Mouse (Mus musculus): ENCODE data around the gene Pitx1.

DNA sequence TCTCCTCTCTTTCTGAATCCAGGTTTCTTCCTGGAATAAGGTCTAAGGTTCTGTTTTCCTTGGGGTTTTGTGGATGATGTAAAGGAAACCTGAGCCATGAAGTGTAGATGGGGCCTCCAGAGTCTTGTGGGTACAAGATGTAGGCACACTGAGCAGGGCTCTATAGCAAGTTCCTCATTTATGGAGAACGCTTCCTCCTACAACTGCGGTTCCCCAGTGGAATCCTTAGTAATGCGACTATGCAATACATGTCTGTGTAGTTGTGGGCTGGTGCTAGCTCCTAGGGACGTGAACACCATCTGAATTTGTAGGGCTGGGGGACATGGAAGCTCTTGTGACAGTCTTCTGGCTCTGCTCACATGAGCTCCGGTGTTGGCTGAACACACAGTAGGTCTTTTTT lies 22.5 kb upstream of the Pitx1 start:
- TF ChIP-seq CTCF (IDR thresholded peaks at IDR 0.05; ENCODE audit: low read depth) (no peak), EP300 (IDR thresholded peaks at IDR 0.05; ENCODE audit: low read depth) (no peak)
